Mouse (Mus musculus) gastrocnemius, postnatal 14 days (tissue): Measurements from ENCODE around the gene Pacrg. TPM values are rescaled to one million over a fixed set of nuclear protein-coding genes. Genes with fewer than 3 reads are reported as not detected.

ENCODE experiments used
- DNase-seq: peaks from one replicate; pipeline ENCODE4 v3.0.0; 2021; ENCODE audit warnings: mixed read lengths
- intact Hi-C: fragments of 180-260 bp; cut with DNase I; formaldehyde crosslinking; loops from one replicate; pipeline ENCODE4 v1.15.1; 2025; ENCODE audit warnings: low total_unique reads
- total RNA-seq, 2 experiments: library from RNA; stranded (reverse); gene quantifications; 2 replicates each; pipeline ENCODE4 v1.2.3; 2021

The Pacrg gene
- total RNA-seq, 2 experiments from 2014 or later, result 1.8 to 2.2 TPM

DNA sequence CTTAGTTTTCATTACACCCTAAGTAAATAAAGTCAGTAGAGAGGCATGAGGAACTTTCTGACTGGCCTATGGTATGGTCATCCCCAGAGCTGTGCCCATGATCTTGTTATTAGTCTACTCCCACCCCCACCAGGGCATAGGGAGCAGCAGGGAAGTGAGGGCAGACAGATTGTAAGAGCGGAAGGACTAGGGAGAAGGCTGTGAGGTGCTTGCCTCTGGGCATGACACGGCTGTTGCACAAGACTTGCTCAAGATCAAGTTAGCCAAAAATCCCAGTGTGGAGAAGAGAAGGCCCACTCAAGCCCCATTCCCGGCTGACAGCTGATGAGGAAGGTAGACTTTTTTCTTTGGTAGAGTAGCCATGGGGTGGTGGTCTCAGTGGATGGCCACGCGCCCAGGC lies 82.7 kb downstream of the Pacrg start:
- intact Hi-C loops, result no loop called here

GRCm38 (mm10) chr17:10744709-10745461 lies 95.2 kb downstream of the Pacrg start:
- intact Hi-C loops, result loop anchor here (10.0 kb wide), 1 partner anchor 420 kb away; no protein-coding TSS in a partner anchor
- DNase-seq, result peak; percentile 15

More for the DNA sequence above, 82.7 kb downstream of the Pacrg start:
- DNase-seq, result no peak

DNA sequence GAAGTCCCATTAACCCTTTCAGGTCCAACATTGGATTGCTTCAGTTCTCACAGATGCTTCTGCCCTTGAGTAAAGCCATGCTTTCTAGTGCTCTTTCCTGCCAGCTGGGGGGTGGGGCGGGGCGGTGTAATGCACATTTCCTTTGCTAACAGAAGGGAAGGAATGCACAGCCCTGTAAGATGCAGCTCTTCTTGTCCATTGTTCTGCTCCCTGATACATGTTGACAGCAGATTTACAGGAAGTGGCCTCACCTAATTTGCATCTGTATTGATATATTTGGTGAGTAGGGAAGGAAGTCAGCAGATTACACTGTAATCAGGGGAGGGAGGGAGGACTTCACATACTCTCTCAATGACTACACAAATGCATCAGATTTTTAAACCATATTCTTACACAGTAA lies 100.0 kb downstream of the Pacrg start:
- DNase-seq, result no peak
- intact Hi-C loops, result loop anchor here (10.0 kb wide), 1 partner anchor 415 kb away; no protein-coding TSS in a partner anchor

- intact Hi-C loops, result no loop called here
- DNase-seq, result no peak
These were observed 102.1 kb downstream of the Pacrg start for GRCm38 (mm10) chr17:10737966-10738365.

GRCm38 (mm10) chr17:10734733-10735132 lies 105.4 kb downstream of the Pacrg start:
- DNase-seq, result no peak
- intact Hi-C loops, result no loop called here

GRCm38 (mm10) chr17:10732303-10733048 lies 107.6 kb downstream of the Pacrg start:
- no peak for DNase-seq
- intact Hi-C loops, result no loop called here

GRCm38 (mm10) chr17:10724853-10725252 lies 115.3 kb downstream of the Pacrg start:
- intact Hi-C loops, result no loop called here
- DNase-seq, result no peak

DNA sequence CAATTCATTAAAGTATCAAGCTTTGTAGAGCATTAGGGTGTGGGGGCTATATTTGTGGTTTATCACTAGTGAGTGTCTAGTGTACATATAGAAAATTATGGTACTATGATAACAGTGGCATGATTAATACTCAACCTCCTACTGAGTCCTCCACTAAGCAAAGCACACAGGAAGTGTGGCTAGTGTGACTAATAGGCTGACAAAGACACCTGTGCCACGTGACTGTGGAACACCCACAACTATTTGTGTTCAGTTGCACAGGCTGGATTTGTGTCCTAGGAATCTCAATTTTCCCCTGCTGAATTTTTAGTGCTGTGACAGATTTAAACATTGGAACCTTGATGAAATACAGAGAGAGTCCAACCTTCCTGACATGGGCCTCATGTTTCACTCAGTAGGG lies 118.5 kb downstream of the Pacrg start:
- no peak for DNase-seq
- intact Hi-C loops, result no loop called here

- intact Hi-C loops, result no loop called here
- no peak for DNase-seq
These were observed 123.0 kb downstream of the Pacrg start for GRCm38 (mm10) chr17:10717148-10717547.

DNA sequence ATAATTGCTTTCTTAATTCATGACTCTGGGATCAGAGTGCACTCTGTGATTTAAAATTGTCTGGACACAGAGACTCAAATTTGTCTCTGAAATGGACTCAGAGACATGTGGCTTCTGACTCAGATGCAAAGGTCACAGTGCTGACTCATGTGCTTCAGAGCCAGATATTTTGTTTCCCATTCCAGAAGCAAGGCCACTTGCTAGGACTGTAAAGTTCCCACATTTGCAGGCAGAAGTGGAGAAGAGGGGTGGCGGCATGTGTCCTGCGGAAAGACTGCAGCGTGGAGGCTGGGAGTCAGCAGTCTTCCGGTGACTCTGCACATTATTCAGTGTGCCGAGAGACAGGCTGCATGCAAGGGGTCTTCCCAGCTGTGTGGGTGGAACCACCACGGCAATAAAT lies 137.3 kb downstream of the Pacrg start:
- DNase-seq, result peak; percentile 10

DNA sequence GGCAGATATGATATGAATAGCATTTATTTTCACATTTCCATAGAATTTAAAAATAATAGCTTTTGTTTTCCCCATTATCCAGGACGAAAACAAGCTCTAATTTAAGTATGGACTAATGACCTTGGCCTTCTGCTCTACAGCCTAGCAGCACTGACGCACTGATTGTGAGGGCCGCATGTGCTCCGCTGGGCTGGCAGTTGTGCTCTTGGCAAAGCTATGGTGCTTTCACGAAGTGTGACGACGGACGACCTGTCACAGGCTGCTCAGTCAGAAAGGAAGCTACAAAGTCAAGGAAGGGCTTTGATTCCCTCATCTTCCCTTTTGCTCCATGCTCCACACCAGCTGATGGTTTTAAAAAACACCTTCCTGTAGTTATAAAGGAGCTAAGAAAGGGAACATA lies 142.1 kb downstream of the Pacrg start:
- DNase-seq, result no peak

More for the DNA sequence above, 137.3 kb downstream of the Pacrg start:
- intact Hi-C loops, result no loop called here

GRCm38 (mm10) chr17:10695421-10695820 lies 144.7 kb downstream of the Pacrg start:
- DNase-seq, result no peak
- intact Hi-C loops, result no loop called here

More for the DNA sequence above, 142.1 kb downstream of the Pacrg start:
- intact Hi-C loops, result no loop called here

DNA sequence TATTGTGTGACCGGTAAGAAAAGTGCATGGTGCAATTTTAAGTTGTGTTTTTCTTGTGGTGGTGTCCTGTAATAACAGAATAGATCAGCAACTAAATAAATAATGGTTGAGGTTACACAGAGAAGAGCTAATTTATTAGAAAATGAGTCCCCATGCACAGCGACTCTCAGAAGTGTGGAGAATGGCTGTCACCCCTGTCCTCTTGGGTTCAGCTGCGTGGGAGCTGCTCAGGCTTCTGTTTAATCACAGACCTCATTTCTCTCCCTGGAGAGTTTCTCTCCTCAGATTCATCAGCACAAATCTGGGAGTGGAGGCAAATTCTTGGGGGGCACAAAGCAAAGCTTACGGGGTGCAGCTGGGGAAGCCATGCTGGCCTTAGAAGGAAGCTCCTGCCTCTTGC lies 163.0 kb downstream of the Pacrg start:
- intact Hi-C loops, result no loop called here
- no peak for DNase-seq

DNA sequence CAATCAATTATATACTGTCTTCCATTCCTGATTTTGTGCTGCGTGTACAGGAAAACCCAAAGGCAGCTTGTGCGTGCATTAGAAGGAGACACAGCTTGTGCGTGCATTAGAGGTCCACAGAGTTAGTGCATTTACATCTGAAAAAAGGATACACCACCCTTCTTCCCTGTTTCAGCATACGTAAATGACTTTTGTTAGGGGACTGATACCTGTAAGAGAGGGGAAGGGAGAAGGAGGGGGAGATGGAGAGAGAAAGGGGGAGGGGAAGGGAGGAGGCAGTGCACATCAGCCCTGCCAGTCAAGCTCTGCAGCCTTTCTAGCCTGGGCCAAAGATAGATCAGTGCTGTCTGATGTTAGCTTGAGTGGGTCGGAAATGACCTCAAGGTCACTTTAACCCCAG lies 164.6 kb downstream of the Pacrg start:
- intact Hi-C loops, result no loop called here
- DNase-seq, result no peak

DNA sequence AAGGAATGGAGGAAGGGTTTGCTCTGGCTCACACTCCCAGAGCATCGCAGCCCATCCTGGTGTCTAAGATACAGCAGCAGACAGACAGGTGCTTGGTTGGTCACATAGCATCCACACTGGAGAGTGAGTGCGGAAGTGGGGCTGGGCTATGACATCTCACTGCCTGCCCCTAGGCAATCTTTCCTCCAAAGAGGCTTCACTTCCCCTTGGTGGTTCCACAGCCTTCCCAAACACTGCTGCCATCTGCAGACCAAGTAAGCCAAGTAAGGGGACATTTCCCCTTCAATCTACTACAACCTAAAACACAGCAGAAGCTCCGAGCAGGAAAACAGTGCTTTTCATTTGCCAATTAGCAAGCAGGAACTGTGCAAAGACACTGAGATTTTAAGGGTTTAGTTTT lies 165.1 kb downstream of the Pacrg start:
- intact Hi-C loops, result no loop called here
- no peak for DNase-seq

GRCm38 (mm10) chr17:10661294-10661693 lies 178.8 kb downstream of the Pacrg start:
- no peak for DNase-seq
- intact Hi-C loops, result no loop called here

GRCm38 (mm10) chr17:10643604-10644003 lies 196.5 kb downstream of the Pacrg start:
- intact Hi-C loops, result no loop called here
- DNase-seq, result no peak

GRCm38 (mm10) chr17:10639816-10640215 lies 200.3 kb downstream of the Pacrg start:
- intact Hi-C loops, result no loop called here
- DNase-seq, result no peak

DNA sequence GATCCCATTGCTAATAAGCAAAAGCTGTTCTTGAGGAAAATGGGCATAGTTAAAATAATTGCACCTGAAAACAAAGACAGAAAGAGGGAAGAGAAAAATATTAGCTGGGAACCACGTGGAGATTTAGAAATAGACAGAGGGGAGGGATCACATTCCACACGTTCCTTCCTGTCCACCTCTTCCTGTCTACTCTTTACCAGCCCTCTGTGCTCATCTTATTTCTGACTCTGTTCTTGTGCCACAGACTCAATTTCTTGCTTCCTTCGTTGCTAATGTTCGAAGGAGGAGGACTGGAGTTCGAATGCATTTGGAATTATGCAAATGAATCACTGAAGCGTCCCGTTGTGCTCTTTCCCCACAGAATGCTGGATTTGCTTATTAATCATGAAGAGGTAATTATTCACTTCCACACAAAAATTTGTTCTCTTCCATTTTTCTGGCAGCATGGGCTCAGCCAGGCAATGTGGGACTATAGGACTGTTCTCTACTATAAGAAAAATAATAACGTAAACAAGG lies 204.1 kb downstream of the Pacrg start:
- DNase-seq, result no peak
- intact Hi-C loops, result no loop called here

DNA sequence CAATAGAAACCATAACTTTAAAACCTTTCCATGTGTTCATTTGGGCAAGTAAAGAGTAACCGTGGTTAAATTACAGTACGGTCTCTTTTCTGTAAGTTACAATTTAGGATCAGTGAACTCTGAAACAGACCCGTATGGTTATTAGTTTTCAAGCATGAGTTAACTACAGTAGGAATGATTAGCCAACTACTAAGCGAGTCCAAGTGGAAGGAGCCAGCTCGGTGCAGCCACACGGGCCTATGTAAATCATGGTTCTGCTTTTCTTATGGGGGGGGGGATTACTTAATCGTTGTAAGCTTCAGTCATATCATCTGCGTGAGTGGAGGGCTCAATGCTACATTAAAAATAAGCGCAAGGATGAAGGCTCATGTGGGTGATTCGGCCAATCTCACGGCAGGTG lies 204.6 kb downstream of the Pacrg start:
- no peak for DNase-seq
- intact Hi-C loops, result no loop called here

DNA sequence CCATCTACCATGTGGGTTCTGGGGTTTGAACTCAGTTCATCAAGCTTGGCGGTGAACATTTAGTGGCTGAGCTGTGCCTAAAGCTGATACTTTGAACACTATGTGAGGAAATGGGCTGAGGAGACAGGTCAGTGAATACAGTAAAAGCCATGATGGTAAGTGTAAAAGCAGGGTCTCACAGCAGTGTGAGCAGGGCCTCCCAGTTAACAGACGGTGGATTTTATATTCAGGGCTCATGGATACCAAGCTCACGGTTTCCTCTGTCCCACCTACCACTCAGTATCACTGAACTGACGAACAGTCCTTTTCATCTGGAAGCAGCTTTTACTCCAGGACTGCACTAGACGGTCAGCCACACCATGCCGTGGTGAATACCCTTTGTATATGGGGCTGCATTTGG lies 205.1 kb downstream of the Pacrg start:
- intact Hi-C loops, result no loop called here

More for the DNA sequence above, 205.1 kb downstream of the Pacrg start:
- no peak for DNase-seq
